Mouse (Mus musculus) neural tube, embryonic 11.5 days (tissue): ENCODE measurements around the gene Gata2. TPM values are rescaled to one million over a fixed set of nuclear protein-coding genes. Genes with fewer than 3 reads are reported as not detected.

Source experiments
- ATAC-seq: fragments of 200-750 bp; cut with Nextera tagmentation; 2 replicates; pipeline ENCODE4 v1.8.0; 2017; ENCODE audit warnings: moderate number of reproducible peaks, mild to moderate bottlenecking, moderate TSS enrichment, moderate library complexity; ENCODE audit not compliant: insufficient read depth, low FRiP score, low TSS enrichment
- DNase-seq: peaks from one replicate; pipeline ENCODE4 v3.0.0-alpha.2; 2015; ENCODE audit warnings: low spot score
- H3K27ac ChIP-seq: fragments of 300-500 bp; sonication (generic); 2 replicates; pipeline ENCODE4 v1.5.1; 2014; ENCODE audit warnings: low read depth, mild to moderate bottlenecking, low read length
- H3K27me3 ChIP-seq: fragments of 300-500 bp; sonication (generic); 2 replicates; pipeline ENCODE4 v1.6.1; 2014; ENCODE audit warnings: mild to moderate bottlenecking, low read length, mixed read lengths; ENCODE audit not compliant: control insufficient read depth, insufficient read depth
- H3K36me3 ChIP-seq: fragments of 300-500 bp; sonication (generic); 2 replicates; pipeline ENCODE4 v1.6.1; 2014; ENCODE audit warnings: mild to moderate bottlenecking, low read length, moderate library complexity, mixed read lengths; ENCODE audit not compliant: control insufficient read depth, insufficient read depth
- H3K4me1 ChIP-seq: fragments of 300-500 bp; sonication (generic); 2 replicates; pipeline ENCODE4 v1.6.1; 2014; ENCODE audit warnings: low read length, mixed read lengths; ENCODE audit not compliant: control insufficient read depth, insufficient read depth
- H3K4me2 ChIP-seq: fragments of 300-500 bp; sonication (generic); 2 replicates; pipeline ENCODE4 v1.6.1; 2014; ENCODE audit warnings: low read depth, mild to moderate bottlenecking, moderate library complexity
- H3K4me3 ChIP-seq: fragments of 300-500 bp; sonication (generic); 2 replicates; pipeline ENCODE4 v1.5.1; 2014; ENCODE audit warnings: low read depth, low read length
- H3K9ac ChIP-seq: fragments of 300-500 bp; sonication (generic); 2 replicates; pipeline ENCODE4 v1.6.1; 2014; ENCODE audit warnings: mild to moderate bottlenecking, low read length
- H3K9me3 ChIP-seq: fragments of 300-500 bp; sonication (generic); 2 replicates; pipeline ENCODE4 v1.6.1; 2016; ENCODE audit warnings: low read length; ENCODE audit not compliant: control insufficient read depth
- WGBS: fragments of 180-500 bp; shearing (Covaris S2); extraction: QIAGEN DNeasy Blood & Tissue Kit; methylation state at CpG from one replicate; pipeline ENCODE4 v1.1.7; 2014; 5-methylcytosine and 5-hydroxymethylcytosine counted together
- polyA plus RNA-seq: library from polyadenylated mRNA; unstranded; fragments of >200 nt; fragmentation: Nextera tagmentation; extraction: Ambion mirVana; gene quantifications from 2 replicates; pipeline ENCODE4 v1.2.1, GENCODE M21; 2014

The Gata2 gene
- polyA plus RNA-seq, 1 experiment from 2014 or later, result 8.3 TPM

- H3K4me2 ChIP-seq, result no peak overlapping the region
- no peak overlapping the region for H3K27ac ChIP-seq
- H3K4me3 ChIP-seq, result no peak overlapping the region
- H3K36me3 ChIP-seq, result no peaks in the 10 kb centered on the region
- 10% methylated on average over 4 of the region's 4 CpGs for WGBS
- DNase-seq, result no peak
- no peak for ATAC-seq
- peaks cover 10% of the 10 kb centered on the region for H3K4me1 ChIP-seq
- H3K27me3 ChIP-seq, result peaks cover 93% of the 10 kb centered on the region
- H3K9ac ChIP-seq, result no peak overlapping the region
- H3K9me3 ChIP-seq, result no peaks in the 10 kb centered on the region
These were observed 2.1 kb upstream of the Gata2 start for GRCm38 (mm10) chr6:88191411-88192070.

GRCm38 (mm10) chr6:88192756-88193155 is 935 bp upstream of the Gata2 start:
- H3K4me2 ChIP-seq, result no peak overlapping the region
- H3K27ac ChIP-seq, result no peak overlapping the region
- DNase-seq (no peak), ATAC-seq (no peak)
- peaks cover 16% of the 10 kb centered on the region for H3K4me1 ChIP-seq
- 7% methylated on average over 8 of the region's 8 CpGs for WGBS
- no peaks in the 10 kb centered on the region for H3K9me3 ChIP-seq
- no peak overlapping the region for H3K4me3 ChIP-seq
- H3K27me3 ChIP-seq, result peaks cover 100% of the 10 kb centered on the region
- no peaks in the 10 kb centered on the region for H3K36me3 ChIP-seq
- no peak overlapping the region for H3K9ac ChIP-seq

GRCm38 (mm10) chr6:88194053-88194977 is 624 bp downstream of the Gata2 start:
- peak; percentile 63 for DNase-seq
- Histone ChIP-seq H3K27ac (no peak overlapping the region), H3K4me2 (peak overlapping the region; percentile 48), H3K36me3 (no peaks in the 10 kb centered on the region), H3K9ac (no peak overlapping the region), H3K9me3 (no peaks in the 10 kb centered on the region), H3K4me3 (peak overlapping the region; percentile 29), H3K4me1 (peaks cover 25% of the 10 kb centered on the region), H3K27me3 (peaks cover 100% of the 10 kb centered on the region)
- no peak for ATAC-seq
- under 1% methylated on average over 50 of the region's 58 CpGs for WGBS

GRCm38 (mm10) chr6:88194978-88195325 is 1.3 kb downstream of the Gata2 start:
- Histone ChIP-seq H3K4me3 (no peak overlapping the region), H3K9me3 (no peaks in the 10 kb centered on the region), H3K4me1 (peaks cover 22% of the 10 kb centered on the region), H3K4me2 (no peak overlapping the region), H3K27ac (no peak overlapping the region), H3K36me3 (no peaks in the 10 kb centered on the region), H3K9ac (no peak overlapping the region), H3K27me3 (peaks cover 100% of the 10 kb centered on the region)
- DNase-seq, result peak; percentile 48
- WGBS, result 1% methylated on average over 7 of the region's 7 CpGs
- ATAC-seq, result no peak

- no peaks in the 10 kb centered on the region for H3K36me3 ChIP-seq
- peak overlapping the region; percentile 31; the same call in 1 of the 2 replicates for H3K4me3 ChIP-seq
- DNase-seq (peak; percentile 62), ATAC-seq (no peak)
- H3K4me2 ChIP-seq, result no peak overlapping the region
- H3K4me1 ChIP-seq, result peaks cover 19% of the 10 kb centered on the region
- H3K9ac ChIP-seq, result no peak overlapping the region
- WGBS, result 1% methylated on average over 33 of the region's 33 CpGs
- H3K27ac ChIP-seq, result no peak overlapping the region
- H3K9me3 ChIP-seq, result no peaks in the 10 kb centered on the region
- peaks cover 100% of the 10 kb centered on the region for H3K27me3 ChIP-seq
These were observed 2.5 kb downstream of the Gata2 start for GRCm38 (mm10) chr6:88196054-88196732.

- WGBS, result under 1% methylated on average over 44 of the region's 44 CpGs
- H3K27me3 ChIP-seq, result peaks cover 100% of the 10 kb centered on the region
These were observed 3.1 kb downstream of the Gata2 start for GRCm38 (mm10) chr6:88196733-88197312.

GRCm38 (mm10) chr6:88197313-88198069 is 3.8 kb downstream of the Gata2 start:
- peaks cover 19% of the 10 kb centered on the region for H3K4me1 ChIP-seq
- H3K9me3 ChIP-seq, result no peaks in the 10 kb centered on the region

More at GRCm38 (mm10) chr6:88196733-88197312, 3.1 kb downstream of the Gata2 start:
- Histone ChIP-seq H3K4me1 (peaks cover 19% of the 10 kb centered on the region), H3K36me3 (no peaks in the 10 kb centered on the region), H3K9ac (no peak overlapping the region), H3K4me3 (peak overlapping the region; percentile 31), H3K27ac (no peak overlapping the region), H3K9me3 (no peaks in the 10 kb centered on the region), H3K4me2 (peak overlapping the region; percentile 40)
- peak; percentile 48 for DNase-seq
- no peak for ATAC-seq

More at GRCm38 (mm10) chr6:88197313-88198069, 3.8 kb downstream of the Gata2 start:
- no peaks in the 10 kb centered on the region for H3K36me3 ChIP-seq
- DNase-seq (peak; percentile 48), ATAC-seq (no peak)
- no peak overlapping the region for H3K27ac ChIP-seq
- peak overlapping the region; percentile 56 for H3K4me2 ChIP-seq
- peaks cover 100% of the 10 kb centered on the region for H3K27me3 ChIP-seq
- WGBS, result under 1% methylated on average over 39 of the region's 39 CpGs
- peak overlapping the region; percentile 31 for H3K4me3 ChIP-seq
- no peak overlapping the region for H3K9ac ChIP-seq
